Mouse (Mus musculus): ENCODE results near the gene Pth1r.
"Not testable (repeated sequence)": the region's sequence is repeated elsewhere in the genome, so short reads cannot be mapped to it uniquely, and the experiment has no call there.

Pth1r gene

DNA sequence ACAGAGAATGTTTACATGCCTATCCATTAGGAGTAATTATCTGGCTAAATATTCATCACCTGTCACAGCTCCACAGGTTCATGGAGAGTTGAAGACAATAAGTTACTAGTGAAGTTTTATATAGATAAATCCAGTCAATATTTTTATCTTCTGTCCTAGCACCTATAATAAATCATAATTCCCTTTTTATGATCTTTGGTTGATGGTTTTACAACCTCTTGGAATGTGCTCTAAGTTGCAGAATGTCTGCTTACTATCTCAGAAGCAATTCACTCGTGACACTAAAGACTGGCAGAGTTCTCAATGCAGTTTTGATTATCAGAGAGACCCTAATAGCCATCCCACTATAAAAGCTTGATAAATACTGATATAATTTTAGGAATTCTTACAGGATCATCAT lies 33.6 kb downstream of the Pth1r start:
- no peak for DNase-seq

DNA sequence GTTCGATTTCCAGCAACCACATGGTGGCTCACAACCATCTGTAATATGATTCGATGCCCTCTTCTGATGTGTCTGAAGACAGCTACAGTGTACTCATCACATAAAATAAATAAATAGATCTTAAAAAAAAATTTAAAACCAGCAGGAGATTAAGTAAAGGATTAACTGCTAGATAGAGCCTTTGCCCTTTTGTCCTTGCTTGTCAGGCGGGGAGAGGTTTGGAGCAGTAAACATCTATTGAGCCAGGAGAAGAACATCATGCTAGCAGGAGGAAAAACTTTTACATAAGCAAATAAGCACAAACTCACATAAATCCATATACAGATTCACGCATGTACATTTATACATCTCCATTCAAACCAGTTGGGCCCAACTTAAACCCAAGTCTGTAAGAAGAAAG lies 34.4 kb downstream of the Pth1r start:
- DNase-seq = no peak

DNA sequence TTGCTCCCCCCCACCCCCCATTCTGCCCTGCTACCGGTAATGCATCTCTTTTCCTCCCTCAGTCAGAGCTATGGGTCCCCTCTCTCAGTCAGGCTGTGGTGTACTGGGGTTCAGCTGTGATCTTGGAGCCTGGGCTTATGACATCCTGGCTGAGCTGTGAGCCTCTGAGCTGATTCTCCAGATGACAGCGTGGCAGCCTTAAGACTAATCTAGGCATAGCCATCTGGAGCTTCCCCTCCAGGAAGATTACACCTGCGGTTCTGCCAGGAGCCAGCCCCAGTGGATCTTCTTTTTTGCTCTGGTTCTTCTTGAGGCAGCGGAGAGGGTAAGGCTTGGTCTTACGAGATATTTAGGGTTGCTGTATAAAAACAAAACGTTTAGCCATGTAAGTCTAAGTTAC lies 34.9 kb downstream of the Pth1r start:
- no peak for DNase-seq

DNA sequence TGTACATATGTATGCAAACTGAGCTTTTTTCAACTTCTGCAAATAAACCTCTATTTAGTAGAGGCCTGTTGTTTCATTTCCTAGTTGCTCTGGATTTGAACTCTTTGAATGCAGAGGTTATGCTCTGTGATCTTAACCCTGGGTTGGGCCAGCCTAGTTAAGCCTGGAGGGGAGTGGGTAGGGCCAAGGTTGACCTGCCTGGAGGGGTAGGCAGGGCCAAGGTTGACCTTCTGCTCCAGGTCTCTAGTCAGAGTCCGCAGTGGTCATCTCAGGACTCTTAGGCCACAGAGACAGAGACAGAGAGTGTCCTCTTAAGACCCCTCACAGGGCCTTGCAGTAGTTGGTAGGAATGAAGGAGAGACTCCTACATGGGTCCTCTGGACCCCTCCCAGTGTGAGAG lies 35.4 kb downstream of the Pth1r start:
- no peak for DNase-seq

DNA sequence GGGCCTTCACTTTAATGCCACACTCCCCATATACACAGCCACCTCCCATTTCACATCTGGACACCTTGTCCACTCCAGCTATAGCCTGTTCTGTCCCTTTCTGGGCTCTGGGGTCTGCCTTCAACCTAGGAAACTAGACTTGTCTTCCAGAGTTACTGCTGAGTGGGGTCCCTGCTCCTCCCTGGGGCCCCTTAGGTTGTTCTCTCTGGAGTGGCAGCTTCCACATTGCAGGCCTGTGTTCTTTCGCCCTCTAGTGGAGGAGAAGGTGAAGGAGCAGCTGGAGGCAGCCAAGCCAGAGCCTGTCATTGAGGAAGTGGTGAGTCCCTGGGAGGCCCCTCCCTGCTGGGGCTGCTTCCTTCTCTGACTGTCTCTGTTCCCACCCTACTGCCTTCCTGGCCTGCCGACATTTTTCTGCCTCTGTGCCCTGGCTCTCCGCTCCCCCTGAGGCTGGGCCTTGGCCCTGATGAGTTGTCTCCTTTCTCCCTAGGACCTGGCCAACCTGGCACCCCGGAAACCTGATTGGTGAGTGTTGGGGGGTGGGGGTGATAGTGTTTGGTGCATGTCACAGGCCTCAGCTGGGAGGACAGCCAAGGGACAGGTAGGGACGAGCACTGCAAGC lies 37.2 kb downstream of the Pth1r start:
- peak; percentile 89 for DNase-seq

DNA sequence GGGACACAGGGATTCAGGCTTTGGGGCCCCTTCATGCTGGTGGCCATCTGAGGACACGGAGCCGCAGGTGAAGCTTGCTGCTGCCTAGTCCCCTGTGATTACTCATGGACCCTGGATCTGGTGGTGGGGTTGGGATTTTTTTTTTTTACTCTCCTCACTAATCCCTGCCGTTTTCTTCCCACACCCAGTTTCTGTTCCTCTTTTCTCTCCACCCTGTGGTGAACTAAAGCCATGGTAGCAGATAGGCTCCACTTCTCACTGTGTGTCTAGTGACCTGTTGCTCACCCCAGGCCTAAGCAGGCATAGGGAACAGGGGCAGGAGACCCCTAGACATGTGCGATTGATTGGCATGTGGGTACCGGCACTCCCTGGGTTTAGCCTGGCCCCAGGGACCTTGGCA lies 40.2 kb downstream of the Pth1r start:
- DNase-seq = no peak

DNA sequence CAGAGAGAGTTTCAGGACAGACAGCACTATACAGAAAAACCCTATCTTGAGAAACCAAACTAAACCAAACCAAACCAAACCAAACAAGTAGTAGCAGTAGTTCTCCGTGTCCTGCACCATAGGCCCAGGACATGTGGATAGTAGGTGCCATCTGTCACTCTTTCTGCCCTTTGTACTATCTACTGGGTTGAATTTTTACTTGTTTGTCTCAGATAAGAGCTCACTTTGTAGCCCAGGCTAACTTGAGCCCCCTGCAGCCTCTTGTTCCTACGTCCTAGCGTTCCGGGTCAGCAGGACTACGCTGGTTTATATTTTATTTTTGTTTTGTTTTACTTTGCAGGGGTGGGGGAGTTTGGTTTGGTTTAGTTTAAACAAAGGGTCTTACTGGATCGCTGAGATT lies 43.0 kb downstream of the Pth1r start:
- DNase-seq = no peak

DNA sequence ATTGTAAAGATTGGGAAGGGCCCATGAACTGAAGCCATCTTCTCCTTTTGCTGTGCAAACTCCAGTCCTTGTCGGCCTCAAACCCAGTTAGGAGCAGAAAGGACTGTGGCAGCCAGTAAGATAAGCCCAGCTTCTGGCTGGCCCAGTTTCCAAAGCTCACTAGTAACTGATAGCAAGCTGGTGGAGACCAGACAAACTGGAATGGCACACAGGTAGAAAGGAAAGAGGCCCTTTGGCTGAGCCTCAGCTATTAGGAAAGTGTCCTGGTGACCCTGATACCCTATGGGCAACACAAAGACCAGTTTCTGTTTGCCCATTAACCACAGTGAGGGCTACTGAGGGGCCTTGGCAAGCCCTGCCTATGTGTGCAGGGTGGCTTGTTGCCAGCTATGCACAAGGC lies 44.1 kb downstream of the Pth1r start:
- DNase-seq = no peak

DNA sequence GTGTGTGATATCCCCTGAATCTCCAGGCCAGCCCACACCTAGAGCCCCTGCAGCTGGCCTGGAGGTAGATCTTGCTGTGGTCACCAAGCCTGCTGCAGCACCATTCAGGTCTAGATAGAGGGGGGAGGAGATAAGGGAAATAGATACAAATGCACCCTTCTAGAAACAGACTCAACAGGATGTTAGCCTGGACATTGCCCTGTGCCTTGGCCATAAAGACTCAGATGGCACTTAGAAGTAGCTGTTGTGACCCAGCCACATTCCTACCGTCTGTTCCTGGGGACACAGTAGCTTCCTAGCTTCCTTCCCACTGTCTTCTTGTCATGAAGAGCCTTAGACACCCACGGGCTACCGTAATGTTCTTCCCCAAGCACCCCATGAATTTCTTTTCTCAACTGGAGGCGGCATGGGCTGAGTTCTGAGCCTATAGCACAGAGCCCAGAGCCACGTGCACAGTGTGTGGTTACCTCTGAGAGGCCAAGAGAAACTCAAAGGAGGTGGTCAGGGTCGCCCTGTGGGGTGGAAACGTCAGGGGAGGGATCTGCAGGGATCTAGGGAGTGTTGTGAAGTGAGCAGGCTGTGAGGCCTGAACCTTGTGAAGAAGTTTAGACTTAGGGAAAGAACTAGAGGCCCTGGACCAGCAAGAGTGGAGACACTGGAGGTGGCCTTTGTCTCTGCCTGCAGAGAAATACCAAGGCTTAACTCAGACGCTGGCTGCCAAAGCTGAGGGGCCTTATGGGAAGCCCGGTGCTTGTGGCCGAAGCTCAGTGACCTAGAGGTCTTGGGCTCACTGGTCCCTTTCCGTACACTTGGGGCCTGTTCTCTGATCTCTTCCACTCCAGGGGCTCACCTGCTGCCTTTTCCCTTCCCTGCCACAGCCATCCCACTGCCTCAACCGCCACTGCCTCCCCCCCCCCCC lies 45.6 kb downstream of the Pth1r start:
- DNase-seq = no peak

DNA sequence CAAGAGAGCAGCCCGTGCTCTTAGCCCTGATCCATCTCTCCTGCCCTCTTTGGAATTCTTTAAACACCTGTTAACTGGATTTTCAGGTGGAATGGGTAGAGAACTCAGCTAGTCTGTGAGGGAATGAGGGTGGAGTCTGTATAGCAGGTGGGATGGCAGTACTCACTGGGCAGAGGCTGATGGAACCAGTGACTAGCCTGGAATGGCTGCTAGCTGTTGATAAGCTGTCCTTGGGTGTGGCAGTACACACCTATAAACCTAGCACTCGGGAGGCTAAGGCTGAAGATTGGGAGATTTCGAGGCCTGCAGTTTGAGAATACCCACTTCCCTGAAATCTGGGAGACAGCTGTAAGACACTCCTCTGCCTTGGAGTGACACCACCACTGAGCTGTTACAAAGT lies 47.4 kb downstream of the Pth1r start:
- no peak for DNase-seq

DNA sequence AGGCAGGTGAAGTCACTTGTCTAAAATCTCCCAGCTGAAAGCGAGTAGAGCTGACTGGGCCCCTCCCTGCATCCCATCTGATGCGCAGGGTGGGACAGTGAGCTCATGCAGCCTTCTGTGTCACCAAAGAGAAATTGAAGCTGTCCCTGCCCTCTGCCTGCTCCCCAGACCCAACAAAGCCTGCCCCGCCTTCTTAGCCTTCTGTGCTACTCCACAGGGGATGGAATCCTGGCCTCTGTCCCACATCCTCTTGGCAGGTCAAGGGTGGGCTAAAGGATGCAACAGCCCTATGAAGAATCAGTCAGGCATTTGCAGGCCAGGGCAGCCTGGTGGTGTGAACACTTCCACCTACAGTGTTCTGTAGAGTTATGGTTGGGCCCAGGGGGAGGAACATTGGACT lies 49.5 kb downstream of the Pth1r start:
- DNase-seq = no peak

DNA sequence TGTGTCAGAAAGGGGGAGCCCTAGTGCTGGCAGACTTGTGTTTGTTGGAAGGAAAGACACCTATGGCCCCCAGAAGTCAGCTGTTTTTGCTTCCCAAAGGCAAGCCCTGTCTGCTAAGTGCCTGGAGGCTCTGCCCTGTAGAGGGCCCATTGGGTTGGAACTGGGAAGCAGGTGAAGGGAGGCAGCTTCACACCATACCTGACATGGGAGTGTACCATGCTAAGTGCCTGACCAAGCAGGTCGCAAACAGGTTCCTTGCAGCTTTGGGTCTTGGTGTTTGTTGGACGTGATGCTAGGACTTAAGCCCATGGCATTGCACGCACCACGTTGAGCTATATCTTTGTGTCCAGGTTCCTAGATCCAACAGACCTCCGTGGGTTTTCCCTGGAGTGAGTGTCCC lies 50.5 kb downstream of the Pth1r start:
- DNase-seq = no peak

DNA sequence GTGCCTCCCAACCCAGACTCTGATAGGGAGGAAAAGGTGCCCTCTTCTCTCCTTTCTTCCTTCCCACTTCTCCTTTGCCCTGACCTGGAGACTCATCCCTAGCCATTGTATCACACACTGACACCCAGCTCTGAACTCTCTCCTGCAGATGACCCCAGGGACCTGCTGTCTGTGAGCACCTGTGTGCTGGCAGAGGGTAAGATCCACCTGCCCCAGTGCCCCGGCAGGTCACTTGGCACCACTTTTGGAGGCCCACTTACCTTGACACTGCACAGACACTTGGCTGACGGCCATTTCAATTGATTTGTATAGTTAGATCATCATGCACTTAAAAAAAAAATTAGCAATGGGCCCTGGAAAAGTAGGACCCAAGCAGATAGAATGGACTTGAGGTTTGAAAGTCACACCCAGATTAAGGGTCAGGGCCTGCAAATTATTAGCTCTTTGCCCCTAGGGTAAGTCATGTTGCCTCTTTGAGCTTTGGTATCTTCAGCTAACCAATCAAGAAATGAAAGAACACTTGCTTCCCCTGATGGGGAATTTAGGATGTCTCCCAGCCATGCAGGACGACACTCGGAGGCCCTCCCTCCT lies 51.7 kb downstream of the Pth1r start:
- no peak for DNase-seq

DNA sequence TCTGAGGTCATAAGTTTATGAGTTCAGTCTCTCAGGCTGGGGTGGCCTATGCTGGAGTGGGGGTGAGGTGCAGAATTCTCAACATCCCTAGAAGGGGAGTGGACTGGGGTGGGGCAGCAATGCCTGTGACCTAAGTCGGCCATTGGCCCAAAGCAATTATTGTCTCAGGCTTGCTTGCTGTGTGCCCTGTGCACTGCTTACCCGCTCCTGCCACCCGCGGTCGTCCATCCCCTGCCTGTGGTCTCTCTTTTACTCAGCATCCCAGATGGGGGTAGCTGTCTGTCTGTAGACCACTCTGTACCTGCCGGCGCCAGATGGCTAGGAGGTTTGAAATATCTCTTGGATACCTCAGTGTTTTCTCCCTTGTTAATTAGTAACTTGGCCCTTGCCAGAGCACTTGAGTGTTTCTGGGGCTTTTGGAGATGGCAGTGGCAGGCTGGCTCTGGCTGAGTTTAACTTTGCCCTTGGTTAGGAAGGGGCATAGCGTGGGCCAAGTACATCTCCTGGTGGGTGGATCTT lies 57.6 kb downstream of the Pth1r start:
- no peak for DNase-seq

DNA sequence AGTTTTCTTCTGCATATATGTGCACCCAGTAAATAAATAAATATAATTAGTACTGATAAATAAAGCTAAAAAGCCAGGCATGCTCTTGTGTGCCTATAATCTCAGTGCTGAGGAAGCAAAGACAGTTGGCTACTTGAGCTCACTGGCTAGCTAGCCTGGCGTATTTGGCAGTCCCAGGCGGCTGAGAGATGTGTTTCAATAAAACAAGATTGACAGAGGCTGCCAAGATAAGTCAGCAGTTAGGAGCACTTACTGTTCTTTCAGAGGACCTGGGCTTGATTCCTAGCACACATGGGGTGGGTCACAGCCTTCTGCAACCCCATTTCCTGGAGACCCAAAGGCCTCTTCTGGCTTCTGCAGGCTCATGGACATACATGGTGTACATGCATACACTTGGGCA lies 59.1 kb downstream of the Pth1r start:
- DNase-seq = no peak

DNA sequence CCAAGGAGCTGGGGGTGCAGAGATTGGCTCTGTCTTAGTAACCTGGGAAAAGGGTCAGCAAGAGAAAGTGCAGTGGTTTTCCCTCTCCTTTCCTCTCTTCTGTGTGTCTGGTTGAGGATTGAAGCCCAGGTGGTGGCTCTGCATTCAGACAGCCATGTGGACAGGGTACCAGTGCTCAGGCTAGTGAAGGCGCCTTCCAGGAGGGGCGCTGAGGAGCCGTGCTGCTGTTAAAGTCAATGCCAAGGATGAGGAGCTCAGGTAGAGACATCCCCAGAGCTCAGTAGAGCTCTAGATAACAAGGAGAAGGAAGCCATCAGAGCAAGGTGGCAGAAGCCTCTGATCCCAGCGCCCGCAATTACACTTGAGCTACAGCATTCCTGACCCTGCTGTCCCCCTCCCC lies 59.9 kb downstream of the Pth1r start:
- no peak for DNase-seq

DNA sequence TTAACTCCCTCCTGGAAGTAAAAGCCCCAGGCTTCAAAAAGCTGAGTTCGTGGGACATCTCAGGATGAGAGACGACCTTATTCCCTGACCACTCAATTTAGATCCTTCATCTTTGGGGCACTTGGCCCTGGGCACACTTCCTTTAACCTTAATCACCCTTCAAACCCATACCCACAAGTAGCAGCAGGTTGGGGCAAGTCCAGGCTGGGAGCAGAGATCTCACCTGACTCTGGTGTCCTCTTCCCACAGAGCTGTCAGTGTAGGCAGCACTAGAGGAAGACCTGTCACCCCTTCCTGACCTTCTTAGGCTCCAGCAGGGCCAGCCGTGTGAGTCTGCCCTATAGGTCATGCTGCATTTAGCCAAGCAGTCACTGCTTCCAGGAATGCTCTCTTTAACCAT lies 60.5 kb downstream of the Pth1r start:
- no peak for DNase-seq

DNA sequence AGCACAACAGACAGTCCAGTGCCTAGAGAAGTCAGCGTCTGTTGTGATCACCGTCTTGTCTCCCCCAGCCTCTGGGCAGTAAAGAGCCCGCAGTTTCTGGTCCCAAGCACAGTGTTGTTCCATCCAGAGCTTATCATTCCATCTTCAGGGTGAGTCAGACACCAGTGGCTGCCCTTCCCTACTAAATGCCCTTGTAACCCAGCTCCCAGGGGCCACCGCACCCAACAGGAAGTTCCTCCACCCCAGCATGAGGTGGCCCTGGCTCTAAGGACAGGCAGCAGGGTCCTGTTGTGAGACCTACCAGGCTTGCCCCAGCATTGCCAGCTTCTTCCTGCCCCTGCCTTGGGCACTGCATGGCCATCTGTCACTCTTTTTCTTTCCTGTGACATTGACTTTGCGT lies 61.4 kb downstream of the Pth1r start:
- no peak for DNase-seq

DNA sequence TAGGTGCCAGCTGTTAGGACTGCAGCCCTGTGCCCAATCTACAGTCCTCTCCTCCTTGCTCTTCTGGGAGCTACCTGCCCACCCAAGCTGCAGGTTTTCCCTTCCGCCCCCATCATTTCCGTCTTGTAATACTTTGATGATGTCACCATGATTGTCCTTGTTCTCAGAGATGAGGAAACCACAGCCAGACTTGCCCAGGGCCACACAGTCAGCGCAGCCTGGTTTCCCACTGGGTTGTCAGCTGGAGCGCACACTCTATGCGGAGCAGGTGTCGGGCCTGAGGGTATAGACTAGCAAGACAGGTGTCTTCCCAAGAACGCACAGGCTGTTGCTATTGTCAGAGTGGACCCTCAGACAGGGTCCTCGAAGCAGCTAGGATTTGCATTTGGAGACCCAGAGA lies 61.8 kb downstream of the Pth1r start:
- peak; percentile 36 for DNase-seq

DNA sequence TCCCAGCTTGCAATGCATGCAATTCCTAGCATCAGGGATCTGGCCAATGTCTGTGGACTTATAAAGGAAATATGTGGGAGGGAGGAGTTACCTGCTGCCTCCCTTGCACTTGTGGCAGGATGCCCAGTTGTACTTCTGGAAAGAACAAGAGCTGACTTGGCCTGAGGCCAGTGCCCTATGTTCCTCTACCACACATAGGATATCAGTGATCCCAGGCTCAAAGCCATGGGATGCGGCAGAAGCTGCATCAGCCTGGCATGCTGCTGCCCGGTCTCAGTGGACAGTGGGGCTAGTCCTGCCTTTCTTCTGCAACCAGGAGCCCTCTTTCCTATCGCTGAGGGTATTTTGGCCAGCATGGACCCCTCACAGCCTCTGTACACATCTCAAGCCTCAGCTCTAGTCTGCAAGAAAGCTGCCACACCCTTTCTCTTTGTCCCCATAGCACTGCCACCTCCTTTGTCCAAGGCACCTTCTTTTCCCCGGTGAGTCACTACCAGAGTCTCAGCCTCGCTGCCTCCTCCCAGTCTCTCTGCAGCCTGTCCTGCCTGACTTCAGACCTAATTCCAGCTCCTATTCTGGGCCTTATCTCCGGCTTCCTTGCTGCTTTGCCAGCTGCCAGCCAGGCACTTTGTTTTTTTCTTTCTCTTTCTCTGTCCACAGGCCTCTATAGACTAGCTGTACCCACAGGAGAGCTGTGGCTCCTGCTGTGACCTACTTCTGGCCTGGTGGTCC lies 62.7 kb downstream of the Pth1r start:
- no peak for DNase-seq

DNA sequence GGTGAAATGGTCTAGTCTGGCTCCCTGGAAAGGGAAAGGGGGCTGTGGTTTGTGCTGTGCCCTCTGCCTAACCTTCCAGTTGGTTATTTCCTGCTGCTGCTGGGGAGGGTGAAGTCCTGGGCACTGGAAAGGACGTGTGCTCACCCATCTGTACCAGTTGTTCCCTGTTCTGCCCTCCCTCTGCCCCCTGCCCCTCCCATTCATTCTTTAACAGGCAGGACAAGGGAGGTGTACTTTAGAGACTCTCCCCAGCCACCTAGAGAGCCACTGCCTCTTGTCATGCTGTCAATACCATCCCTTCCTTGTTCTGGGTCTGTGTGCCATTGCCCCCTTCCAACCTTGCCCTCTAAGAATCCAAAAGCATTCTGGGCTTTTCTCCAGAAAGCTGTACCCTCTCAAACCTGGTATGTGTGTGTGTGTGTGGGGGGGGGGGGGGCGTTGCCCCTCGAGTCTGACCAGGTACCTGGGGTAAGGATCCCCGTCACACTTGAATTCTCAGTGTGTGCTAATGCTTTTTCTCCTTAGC lies 63.3 kb downstream of the Pth1r start:
- no peak for DNase-seq

DNA sequence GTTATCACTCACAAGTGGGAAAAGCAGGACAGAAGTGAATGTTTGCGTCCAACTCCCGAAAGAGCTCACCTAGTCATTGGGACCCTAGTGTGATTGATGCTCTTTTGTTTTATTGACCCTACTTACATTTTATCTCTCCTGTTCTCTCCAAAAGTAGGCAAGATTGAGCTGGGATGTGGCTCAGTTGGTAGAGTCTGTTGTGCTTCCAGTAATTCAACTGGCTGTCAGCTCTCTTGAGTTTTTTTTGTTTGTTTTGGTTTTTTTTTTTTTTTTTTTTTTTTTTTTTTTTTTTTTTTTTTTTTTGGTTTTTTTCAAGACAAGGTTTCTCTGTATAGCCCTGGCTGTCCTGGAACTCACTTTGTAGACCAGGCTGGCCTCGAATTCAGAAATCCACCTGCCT lies 64.2 kb downstream of the Pth1r start:
- DNase-seq = not testable (repeated sequence)

DNA sequence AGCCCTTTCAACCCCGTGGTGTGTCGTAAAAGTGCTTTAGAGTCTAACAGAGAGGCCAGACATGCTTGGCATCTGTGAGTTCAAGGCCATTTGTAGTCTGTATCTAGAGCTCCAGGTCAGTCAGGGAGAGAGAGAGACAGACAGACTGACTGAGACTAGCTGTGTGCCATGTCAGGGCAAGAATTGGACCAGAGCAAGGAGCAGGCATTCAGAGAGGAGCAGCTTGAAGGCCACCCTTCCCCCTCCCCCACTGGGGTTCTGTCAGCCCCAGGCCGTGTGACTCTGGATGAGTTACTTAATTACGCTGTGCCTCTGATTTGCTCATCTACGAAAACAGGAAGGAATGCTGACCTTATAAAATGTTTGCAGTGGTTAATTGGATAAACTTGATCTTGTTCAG lies 64.7 kb downstream of the Pth1r start:
- no peak for DNase-seq

Measured in thymus, postnatal 14 days (tissue).